Mouse (Mus musculus): ENCODE measurements around the gene Samd14. TPM values are rescaled to one million over a fixed set of nuclear protein-coding genes. Genes with fewer than 3 reads are reported as not detected.
A peak's percentile ranks its signal among the peaks of the same experiment; 100 is the strongest.
"Not testable (repeated sequence)": the region's sequence is repeated elsewhere in the genome, so short reads cannot be mapped to it uniquely, and the experiment has no call there.

The Samd14 gene
- polyA plus RNA-seq, 1 experiment from 2014 or later: 89.2 TPM

DNA sequence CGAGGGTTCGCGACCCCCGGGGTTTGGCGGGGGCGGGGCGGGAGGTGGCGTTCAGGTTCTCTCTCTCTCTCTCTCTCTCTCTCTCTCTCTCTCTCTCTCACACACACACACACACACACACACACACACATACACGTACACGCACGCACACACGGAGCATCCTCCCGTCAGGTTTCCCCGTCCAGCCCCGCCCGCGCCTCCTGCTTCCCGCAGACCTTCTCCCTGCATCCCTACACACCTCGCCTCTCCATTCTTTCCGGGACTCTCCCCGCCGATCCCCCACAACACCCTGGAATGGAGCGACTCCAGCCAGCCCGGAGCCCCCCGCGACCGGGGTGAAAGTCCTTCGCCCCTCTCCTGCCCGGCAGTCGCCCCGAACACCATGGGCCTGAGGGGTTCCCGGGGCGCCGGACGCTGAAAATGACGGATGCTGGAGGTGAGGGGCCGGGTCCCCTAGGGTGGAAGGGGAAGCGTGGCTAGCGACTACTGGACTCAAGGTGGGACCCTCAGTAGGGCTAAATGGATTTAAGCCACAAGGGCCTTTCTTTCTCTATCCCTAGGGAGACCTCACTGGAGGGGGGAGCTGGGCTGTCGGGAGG lies 561 bp downstream of the Samd14 start:
- peak overlapping the region; percentile 95 for H3K4me3 ChIP-seq
- WGBS: under 1% methylated on average over 39 of the region's 40 CpGs
- H3K9ac ChIP-seq: peak overlapping the region; percentile 99
- peak overlapping the region; percentile 97 for H3K27ac ChIP-seq
- peaks cover 23% of the 10 kb centered on the region for H3K36me3 ChIP-seq (ENCODE audit: poor library complexity, severe bottlenecking)
- H3K27me3 ChIP-seq: no peaks in the 10 kb centered on the region
- no peaks in the 10 kb centered on the region for H3K9me3 ChIP-seq (replicated peaks)
- peak; percentile 53 for ATAC-seq
- H3K4me2 ChIP-seq: peak overlapping the region; percentile 91
- peaks cover 71% of the 10 kb centered on the region for H3K4me1 ChIP-seq

- H3K4me1 ChIP-seq: peaks cover 73% of the 10 kb centered on the region
- peak overlapping the region; percentile 97 for H3K27ac ChIP-seq
- peaks cover 24% of the 10 kb centered on the region for H3K36me3 ChIP-seq (ENCODE audit: poor library complexity, severe bottlenecking)
- H3K4me2 ChIP-seq: peak overlapping the region; percentile 91
- H3K9ac ChIP-seq: peak overlapping the region; percentile 99
- H3K4me3 ChIP-seq: peak overlapping the region; percentile 95
- H3K9me3 ChIP-seq (replicated peaks); ATAC-seq; H3K27me3 ChIP-seq: not testable (repeated sequence)
- 9% methylated on average over 3 of the region's 4 CpGs for WGBS
Measured at GRCm38 (mm10) chr11:95010841-95011403, 1.2 kb downstream of the Samd14 start.

GRCm38 (mm10) chr11:95011416-95011815 lies 1.7 kb downstream of the Samd14 start:
- ATAC-seq: no peak
- Histone ChIP-seq H3K9me3 (replicated peaks) (no peaks in the 10 kb centered on the region), H3K27me3 (no peaks in the 10 kb centered on the region), H3K4me2 (peak overlapping the region; percentile 91), H3K4me3 (peak overlapping the region; percentile 95), H3K27ac (peak overlapping the region; percentile 97), H3K4me1 (peaks cover 73% of the 10 kb centered on the region), H3K9ac (peak overlapping the region; percentile 99), H3K36me3 (ENCODE audit: poor library complexity, severe bottlenecking) (peaks cover 29% of the 10 kb centered on the region)
- 31% methylated on average over 1 of the region's 1 CpGs for WGBS

- Histone ChIP-seq H3K27ac (peak overlapping the region; percentile 97), H3K9ac (peak overlapping the region; percentile 99), H3K4me2 (peak overlapping the region; percentile 91), H3K4me1 (peaks cover 73% of the 10 kb centered on the region), H3K9me3 (replicated peaks) (no peaks in the 10 kb centered on the region), H3K4me3 (peak overlapping the region; percentile 95), H3K36me3 (ENCODE audit: poor library complexity, severe bottlenecking) (peaks cover 35% of the 10 kb centered on the region), H3K27me3 (no peaks in the 10 kb centered on the region)
- WGBS: 66% methylated on average over 3 of the region's 3 CpGs
- ATAC-seq: no peak
Measured at GRCm38 (mm10) chr11:95012075-95012474, 2.4 kb downstream of the Samd14 start.

GRCm38 (mm10) chr11:95012487-95012886 lies 2.8 kb downstream of the Samd14 start:
- WGBS: 33% methylated on average over 3 of the region's 3 CpGs
- peaks cover 38% of the 10 kb centered on the region for H3K36me3 ChIP-seq (ENCODE audit: poor library complexity, severe bottlenecking)
- peak overlapping the region; percentile 95 for H3K4me3 ChIP-seq
- ATAC-seq: no peak
- peak overlapping the region; percentile 99 for H3K9ac ChIP-seq
- H3K27me3 ChIP-seq: no peaks in the 10 kb centered on the region
- no peak overlapping the region for H3K27ac ChIP-seq
- H3K4me1 ChIP-seq: peaks cover 72% of the 10 kb centered on the region
- peak overlapping the region; percentile 91 for H3K4me2 ChIP-seq
- no peaks in the 10 kb centered on the region for H3K9me3 ChIP-seq (replicated peaks)

DNA sequence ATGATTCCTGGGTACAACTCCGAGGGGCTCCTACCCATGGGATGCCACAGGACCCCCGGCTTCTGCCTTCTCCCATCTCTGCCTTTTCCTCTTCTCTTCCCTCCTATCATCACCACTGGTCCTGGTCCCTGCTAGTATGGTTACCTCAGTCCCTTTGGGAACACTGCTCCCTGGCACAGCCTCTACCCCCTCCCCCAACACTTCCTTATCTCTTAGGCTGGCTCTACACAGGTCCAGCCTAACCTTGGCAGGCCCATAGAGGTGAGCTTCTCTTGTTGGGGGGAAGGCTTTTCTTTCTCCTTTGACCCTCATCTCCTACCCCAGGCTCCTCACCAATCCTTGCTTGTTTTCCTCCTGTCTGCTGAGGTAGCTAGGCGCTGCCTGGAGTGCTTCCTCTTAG lies 5.8 kb downstream of the Samd14 start:
- peaks cover 59% of the 10 kb centered on the region for H3K4me1 ChIP-seq
- H3K27me3 ChIP-seq: no peaks in the 10 kb centered on the region
- no peak for ATAC-seq
- no peaks in the 10 kb centered on the region for H3K9me3 ChIP-seq (replicated peaks)
- H3K27ac ChIP-seq: no peak overlapping the region
- H3K4me3 ChIP-seq: no peak overlapping the region
- WGBS: 80% methylated on average over 3 of the region's 3 CpGs
- H3K36me3 ChIP-seq (ENCODE audit: poor library complexity, severe bottlenecking): peaks cover 63% of the 10 kb centered on the region
- H3K9ac ChIP-seq: 0 out of 2 replicates have a peak overlapping the region, but pooled peaks have one; percentile 5
- no peak overlapping the region for H3K4me2 ChIP-seq

- H3K9me3 ChIP-seq (replicated peaks): no peaks in the 10 kb centered on the region
- H3K4me2 ChIP-seq: no peak overlapping the region
- 87% methylated on average over 10 of the region's 10 CpGs for WGBS
- H3K4me1 ChIP-seq: peaks cover 10% of the 10 kb centered on the region
- no peak overlapping the region for H3K27ac ChIP-seq
- H3K27me3 ChIP-seq: no peaks in the 10 kb centered on the region
- H3K4me3 ChIP-seq: no peak overlapping the region
- H3K9ac ChIP-seq: no peak overlapping the region
- no peak for ATAC-seq
- H3K36me3 ChIP-seq (ENCODE audit: poor library complexity, severe bottlenecking): peaks cover 84% of the 10 kb centered on the region
Measured at GRCm38 (mm10) chr11:95022237-95022992, 12.7 kb downstream of the Samd14 start.

DNA sequence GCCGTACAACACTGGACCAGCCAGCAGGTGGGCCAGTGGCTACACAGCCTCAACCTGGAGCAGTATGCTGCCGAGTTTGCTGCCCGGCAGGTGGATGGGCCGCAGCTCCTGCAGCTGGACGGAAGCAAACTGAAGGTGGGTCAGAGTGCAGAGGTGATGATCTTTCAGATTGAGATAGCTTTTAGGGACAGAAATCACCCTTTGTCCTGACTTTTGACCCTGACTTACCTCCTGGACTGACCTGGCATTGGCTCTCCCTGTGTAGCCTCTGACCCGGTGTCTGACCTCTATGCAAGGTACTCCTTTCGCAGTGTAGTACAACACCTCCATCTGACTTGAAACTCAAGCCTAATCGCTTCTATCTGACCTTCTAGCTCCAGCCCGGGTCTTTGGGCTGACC lies 13.8 kb downstream of the Samd14 start:
- 97% methylated on average over 9 of the region's 9 CpGs for WGBS
- Histone ChIP-seq H3K27me3 (no peaks in the 10 kb centered on the region), H3K9me3 (replicated peaks) (no peaks in the 10 kb centered on the region), H3K4me2 (no peak overlapping the region), H3K9ac (no peak overlapping the region), H3K36me3 (ENCODE audit: poor library complexity, severe bottlenecking) (peaks cover 79% of the 10 kb centered on the region), H3K4me3 (no peak overlapping the region), H3K27ac (no peak overlapping the region), H3K4me1 (peaks cover 21% of the 10 kb centered on the region)
- ATAC-seq: no peak

DNA sequence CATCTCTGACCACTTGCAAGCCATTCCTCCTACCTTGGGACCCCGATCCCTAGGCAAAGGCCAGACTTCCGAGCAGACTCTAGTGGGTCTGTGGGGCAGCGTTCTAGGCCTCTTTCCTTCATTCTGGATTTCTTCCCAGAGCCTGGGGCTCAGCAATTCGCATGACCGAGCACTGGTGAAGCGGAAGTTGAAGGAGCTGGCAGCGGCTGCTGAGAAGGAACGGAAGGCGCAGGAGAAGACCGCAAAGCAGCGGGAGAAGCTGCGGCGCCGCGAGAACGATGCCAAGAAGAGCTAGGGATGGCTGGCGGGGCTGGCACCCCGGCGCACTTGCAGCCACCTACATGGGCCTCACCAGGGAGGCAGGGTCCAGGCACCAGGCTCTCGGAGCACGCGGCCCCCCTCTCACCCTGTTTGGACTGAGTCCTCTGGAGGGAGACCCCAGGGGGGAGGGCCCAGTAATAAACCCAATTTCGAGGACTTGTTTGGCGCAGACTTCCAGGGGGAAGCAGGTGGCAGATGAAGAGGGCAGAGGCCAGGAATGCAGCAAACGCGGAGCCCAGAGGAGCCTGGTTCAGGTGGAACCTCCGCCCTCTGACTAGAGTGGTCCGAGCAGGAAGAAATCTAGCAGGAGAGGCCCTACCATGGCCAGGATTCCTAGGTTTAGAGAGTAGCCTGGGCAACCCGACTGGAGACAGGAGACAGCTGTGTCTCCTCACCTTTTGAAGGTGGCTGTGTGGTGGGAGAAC lies 14.9 kb downstream of the Samd14 start:
- H3K27ac ChIP-seq: peak overlapping the region; percentile 62
- no peaks in the 10 kb centered on the region for H3K9me3 ChIP-seq (replicated peaks)
- peak; percentile 11; the same call in 1 of the 2 replicates for ATAC-seq
- no peak overlapping the region for H3K4me3 ChIP-seq
- no peaks in the 10 kb centered on the region for H3K27me3 ChIP-seq
- no peak overlapping the region for H3K9ac ChIP-seq
- WGBS: 50% methylated on average over 29 of the region's 29 CpGs
- H3K36me3 ChIP-seq (ENCODE audit: poor library complexity, severe bottlenecking): peaks cover 71% of the 10 kb centered on the region
- H3K4me2 ChIP-seq: no peak overlapping the region
- H3K4me1 ChIP-seq: peaks cover 24% of the 10 kb centered on the region

GRCm38 (mm10) chr11:95025227-95026012 lies 15.7 kb downstream of the Samd14 start:
- H3K27ac ChIP-seq: peak overlapping the region; percentile 62; the same call in 1 of the 2 replicates
- no peak for ATAC-seq
- H3K36me3 ChIP-seq (ENCODE audit: poor library complexity, severe bottlenecking): peaks cover 63% of the 10 kb centered on the region
- peaks cover 24% of the 10 kb centered on the region for H3K4me1 ChIP-seq
- H3K4me2 ChIP-seq: no peak overlapping the region
- 92% methylated on average over 11 of the region's 11 CpGs for WGBS
- no peak overlapping the region for H3K9ac ChIP-seq
- no peaks in the 10 kb centered on the region for H3K27me3 ChIP-seq
- H3K4me3 ChIP-seq: no peak overlapping the region
- no peaks in the 10 kb centered on the region for H3K9me3 ChIP-seq (replicated peaks)

DNA sequence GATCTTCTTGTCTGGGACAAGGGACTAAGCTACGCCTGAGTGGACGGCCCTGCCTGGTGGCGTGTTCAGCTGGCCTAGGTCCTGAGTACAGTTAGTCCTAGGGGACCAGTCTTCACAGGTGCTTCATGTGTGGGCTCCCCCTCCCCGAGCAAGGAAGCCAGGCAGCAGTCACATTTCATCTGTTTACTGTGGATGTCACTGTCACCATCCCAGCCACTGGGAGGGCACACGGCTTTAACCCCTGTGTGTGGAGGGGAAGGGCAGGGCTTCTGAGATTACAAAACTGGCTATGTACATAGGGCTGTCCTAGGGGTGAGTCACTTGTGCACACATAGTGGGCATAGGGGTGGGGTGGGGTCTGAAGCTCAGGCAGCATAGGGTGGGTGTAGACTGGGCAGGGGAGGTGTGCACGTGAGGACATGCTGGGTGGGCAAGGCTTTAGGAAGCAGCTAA lies 16.4 kb downstream of the Samd14 start:
- H3K4me3 ChIP-seq: no peak overlapping the region
- peaks cover 56% of the 10 kb centered on the region for H3K36me3 ChIP-seq (ENCODE audit: poor library complexity, severe bottlenecking)
- H3K9ac ChIP-seq: no peak overlapping the region
- ATAC-seq: no peak
- H3K27ac ChIP-seq: 0 out of 2 replicates have a peak overlapping the region, but pooled peaks have one; percentile 14
- no peaks in the 10 kb centered on the region for H3K27me3 ChIP-seq
- 73% methylated on average over 6 of the region's 6 CpGs for WGBS
- H3K4me1 ChIP-seq: peaks cover 24% of the 10 kb centered on the region
- H3K4me2 ChIP-seq: no peak overlapping the region
- no peaks in the 10 kb centered on the region for H3K9me3 ChIP-seq (replicated peaks)
